Mouse (Mus musculus) stomach, postnatal 0 days (tissue): ENCODE measurements around the gene Ifi27.

Experiments
- CTCF ChIP-seq: IDR thresholded peaks from 2 replicates; pipeline ENCODE4 v1.5.1; 2016; ENCODE audit warnings: antibody characterized with exemption, low read depth, mild to moderate bottlenecking, moderate library complexity
- EP300 ChIP-seq: optimal IDR thresholded peaks from 2 replicates; pipeline ENCODE3; 2016; ENCODE audit warnings: antibody characterized with exemption

DNA sequence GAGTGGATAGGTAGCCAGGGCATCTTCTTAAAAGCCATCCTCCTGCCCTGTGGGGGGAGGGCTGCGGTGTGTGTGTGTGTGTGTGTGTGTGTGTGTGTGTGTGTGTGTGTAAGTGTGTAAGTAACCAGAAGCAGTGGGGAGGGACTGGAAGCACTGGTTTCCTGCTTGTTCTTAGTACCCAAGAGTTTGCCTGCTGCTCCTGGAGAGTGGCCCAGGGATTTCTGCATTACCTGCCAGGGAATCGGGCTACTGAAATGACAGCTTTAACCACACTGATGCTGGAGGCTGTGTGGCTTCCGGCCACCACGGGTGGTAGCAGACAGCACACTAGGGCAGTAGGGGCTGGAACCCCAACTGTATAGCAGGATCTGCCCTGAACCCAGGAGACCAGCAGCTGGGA, 44.0 kb upstream of the Ifi27 start:
- TF ChIP-seq EP300: no peak
- no peak for TF ChIP-seq CTCF
